Mouse (Mus musculus) naive thymus-derived CD4-positive, alpha-beta T cell, adult 5 months (primary cell): ENCODE results near the gene Olfr430. TPM values are rescaled to one million over a fixed set of nuclear protein-coding genes. Genes with fewer than 3 reads are reported as not detected.

Experiments
- polyA plus RNA-seq: library from polyadenylated mRNA; unstranded; fragments of 100-300 nt; shearing (Covaris generic); gene quantifications from one replicate; pipeline ENCODE4 v1.2.1, GENCODE M21; 2017

Olfr430 gene
- polyA plus RNA-seq, result not detected

GRCm38 (mm10) chr1:174066305-174066704 lies at the start of gene Olfr430:
Gene Olfr430 (plus strand): TSS chr1:174066605.

GRCm38 (mm10) chr1:174031698-174032097 lies 34.7 kb upstream of the Olfr430 start, which contains the start of gene Ifi205:
Gene Ifi205 (minus strand): TSS chr1:174031810.

GRCm38 (mm10) chr1:174040523-174041177 lies 25.8 kb upstream of the Olfr430 start, which contains the start of gene Olfr433:
Gene Olfr433 (plus strand): TSS chr1:174040705.

GRCm38 (mm10) chr1:174048893-174049292 lies 17.5 kb upstream of the Olfr430 start, which contains the start of gene Olfr432:
Gene Olfr432 (plus strand): TSS chr1:174049205.

GRCm38 (mm10) chr1:174084031-174084430 lies 17.6 kb downstream of the Olfr430 start, which contains the start of gene Olfr429:
Gene Olfr429 (plus strand): TSS chr1:174084331.

GRCm38 (mm10) chr1:174096591-174096990 lies 30.2 kb downstream of the Olfr430 start, which contains the start of gene Olfr427:
Gene Olfr427 (plus strand): TSS chr1:174096891.

GRCm38 (mm10) chr1:174121062-174121461 lies 54.7 kb downstream of the Olfr430 start, which contains the start of gene Olfr231:
Gene Olfr231 (minus strand): TSS chr1:174121162.

Other genes with a start within 250 kb of the Olfr430 start
- gene Ifi211, start 153.6 kb upstream of the Olfr430 start, polyA plus RNA-seq, result 0.24 TPM
- 242 TPM for gene Mndal, start 124.1 kb upstream of the Olfr430 start, polyA plus RNA-seq
- gene Ifi203, start 123.9 kb upstream of the Olfr430 start, polyA plus RNA-seq, result 150 TPM
- gene Ifi202b, start 83.9 kb upstream of the Olfr430 start, polyA plus RNA-seq, result not detected
- not detected for gene Ifi205, start 34.8 kb upstream of the Olfr430 start, polyA plus RNA-seq
- gene Olfr433, start 25.9 kb upstream of the Olfr430 start, polyA plus RNA-seq, result not detected
- 0.49 TPM for gene Olfr432, start 17.4 kb upstream of the Olfr430 start, polyA plus RNA-seq
- not detected for gene Olfr429, start 17.7 kb downstream of the Olfr430 start, polyA plus RNA-seq
- gene Olfr427, start 30.3 kb downstream of the Olfr430 start, polyA plus RNA-seq, result not detected
- gene Olfr231, start 54.6 kb downstream of the Olfr430 start, polyA plus RNA-seq, result not detected
- not detected for gene Olfr424, start 64.9 kb downstream of the Olfr430 start, polyA plus RNA-seq
- not detected for gene Olfr420, start 89.0 kb downstream of the Olfr430 start, polyA plus RNA-seq
- 0.04 TPM for gene Spta1, start 106.2 kb downstream of the Olfr430 start, polyA plus RNA-seq
- gene Olfr419, start 185.5 kb downstream of the Olfr430 start, polyA plus RNA-seq, result not detected